Mouse (Mus musculus): ENCODE measurements around the gene Stk40. TPM values are rescaled to one million over a fixed set of nuclear protein-coding genes. Genes with fewer than 3 reads are reported as not detected.
"Not testable (repeated sequence)": the region's sequence is repeated elsewhere in the genome, so short reads cannot be mapped to it uniquely, and the experiment has no call there.

Gene Stk40
- polyA plus RNA-seq, 1 experiment from 2014 or later, result 26.7 TPM

- TF ChIP-seq EP300 (IDR thresholded peaks at IDR 0.05), result no peak
- TF ChIP-seq CTCF (IDR thresholded peaks at IDR 0.05), result no peak
- no peak for ATAC-seq
- Histone ChIP-seq H3K27ac (ENCODE audit: low read length) (no peak overlapping the region), H3K9ac (replicated peaks; ENCODE audit: low read depth) (no peak overlapping the region), H3K27me3 (replicated peaks; ENCODE audit: insufficient read depth, low read length) (no peaks in the 10 kb centered on the region), H3K4me3 (ENCODE audit: low read depth, low read length) (no peak overlapping the region), H3K36me3 (ENCODE audit: insufficient read depth, low read length) (peaks cover 39% of the 10 kb centered on the region), H3K4me2 (replicated peaks; ENCODE audit: low read depth, low read length) (no peak overlapping the region), H3K9me3 (ENCODE audit: low read length) (no peaks in the 10 kb centered on the region), H3K4me1 (ENCODE audit: insufficient read depth, low read depth, low read length) (peaks cover 6% of the 10 kb centered on the region; the same call in 1 of the 2 replicates)
- WGBS, result 75% methylated on average over 6 of the region's 6 CpGs
- DNase-seq (ENCODE audit: low spot score), result no peak
Observed at GRCm38 (mm10) chr4:126168851-126169250, 65.1 kb downstream of the Stk40 start.

- H3K9ac ChIP-seq (replicated peaks; ENCODE audit: low read depth); H3K4me3 ChIP-seq (ENCODE audit: low read depth, low read length); H3K9me3 ChIP-seq (ENCODE audit: low read length); H3K4me2 ChIP-seq (replicated peaks; ENCODE audit: low read depth, low read length); H3K4me1 ChIP-seq (ENCODE audit: insufficient read depth, low read depth, low read length); H3K27me3 ChIP-seq (replicated peaks; ENCODE audit: insufficient read depth, low read length): not testable (repeated sequence)
- 78% methylated on average over 5 of the region's 5 CpGs for WGBS
- Histone ChIP-seq H3K27ac (ENCODE audit: low read length) (0 out of 2 replicates have a peak overlapping the region, but pooled peaks have one; percentile 26), H3K36me3 (ENCODE audit: insufficient read depth, low read length) (peaks cover 52% of the 10 kb centered on the region)
- DNase-seq (ENCODE audit: low spot score) (peak; percentile 38), ATAC-seq (peak; percentile 49)
- peak; percentile 71 for TF ChIP-seq EP300 (IDR thresholded peaks at IDR 0.05)
Observed at GRCm38 (mm10) chr4:126170737-126171136, 67.0 kb downstream of the Stk40 start.

DNA sequence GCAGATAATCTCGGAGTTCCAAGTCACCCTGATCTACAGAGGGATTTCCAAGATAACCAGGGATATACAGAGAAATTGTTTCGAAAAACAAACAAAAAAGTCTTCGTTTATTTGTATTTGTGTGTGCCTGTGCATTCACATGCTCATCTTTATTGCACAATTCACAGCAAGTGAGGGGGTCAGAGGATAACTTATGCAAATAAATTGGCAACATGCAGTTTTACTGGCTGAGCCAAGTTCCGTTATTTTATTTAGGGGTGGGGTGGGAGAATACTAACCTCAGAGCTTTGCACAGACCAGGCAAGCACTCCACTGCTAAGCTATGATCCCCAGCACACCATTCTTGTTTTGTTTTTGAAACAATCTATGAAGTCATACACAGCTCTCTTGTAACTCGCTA lies 70.0 kb downstream of the Stk40 start:
- Histone ChIP-seq H3K4me2 (replicated peaks; ENCODE audit: low read depth, low read length) (no peak overlapping the region), H3K9ac (replicated peaks; ENCODE audit: low read depth) (no peak overlapping the region), H3K27me3 (replicated peaks; ENCODE audit: insufficient read depth, low read length) (no peaks in the 10 kb centered on the region), H3K4me3 (ENCODE audit: low read depth, low read length) (no peak overlapping the region), H3K36me3 (ENCODE audit: insufficient read depth, low read length) (peaks cover 54% of the 10 kb centered on the region), H3K4me1 (ENCODE audit: insufficient read depth, low read depth, low read length) (no peaks in the 10 kb centered on the region), H3K9me3 (ENCODE audit: low read length) (no peaks in the 10 kb centered on the region), H3K27ac (ENCODE audit: low read length) (no peak overlapping the region)
- WGBS, result 81% methylated on average over 5 of the region's 5 CpGs
- ATAC-seq (no peak), DNase-seq (ENCODE audit: low spot score) (peak; percentile 17)
- TF ChIP-seq CTCF (IDR thresholded peaks at IDR 0.05) (no peak), EP300 (IDR thresholded peaks at IDR 0.05) (no peak)

DNA sequence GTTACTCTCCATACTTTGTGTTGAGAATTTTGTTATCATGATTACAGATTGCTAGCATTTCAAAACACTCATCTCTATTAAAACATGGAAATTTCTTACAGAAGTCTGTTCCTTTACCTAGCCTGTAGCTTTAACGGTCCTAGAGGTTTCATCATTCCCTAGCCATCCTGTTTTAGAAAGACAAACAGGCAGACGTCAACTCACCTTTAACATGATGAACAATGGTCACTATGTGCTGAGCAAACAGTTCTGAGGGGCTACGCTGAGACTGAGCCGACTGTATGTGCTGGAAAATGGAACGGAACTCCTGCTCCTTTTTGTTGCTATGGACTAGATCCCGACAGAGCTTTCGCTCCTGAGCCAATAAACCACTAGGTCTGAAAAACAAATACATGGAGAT lies 72.2 kb downstream of the Stk40 start:
- ATAC-seq; H3K27ac ChIP-seq (ENCODE audit: low read length); H3K4me3 ChIP-seq (ENCODE audit: low read depth, low read length); H3K4me1 ChIP-seq (ENCODE audit: insufficient read depth, low read depth, low read length); H3K4me2 ChIP-seq (replicated peaks; ENCODE audit: low read depth, low read length); H3K9ac ChIP-seq (replicated peaks; ENCODE audit: low read depth); DNase-seq (ENCODE audit: low spot score); H3K9me3 ChIP-seq (ENCODE audit: low read length); H3K27me3 ChIP-seq (replicated peaks; ENCODE audit: insufficient read depth, low read length): not testable (repeated sequence)
- H3K36me3 ChIP-seq (ENCODE audit: insufficient read depth, low read length), result peaks cover 56% of the 10 kb centered on the region
- 78% methylated on average over 7 of the region's 7 CpGs for WGBS

- Histone ChIP-seq H3K9me3 (ENCODE audit: low read length) (no peaks in the 10 kb centered on the region), H3K36me3 (ENCODE audit: insufficient read depth, low read length) (peaks cover 25% of the 10 kb centered on the region), H3K4me2 (replicated peaks; ENCODE audit: low read depth, low read length) (no peak overlapping the region), H3K4me1 (ENCODE audit: insufficient read depth, low read depth, low read length) (no peaks in the 10 kb centered on the region; the same call in 1 of the 2 replicates), H3K9ac (replicated peaks; ENCODE audit: low read depth) (no peak overlapping the region), H3K27ac (ENCODE audit: low read length) (no peak overlapping the region), H3K4me3 (ENCODE audit: low read depth, low read length) (no peak overlapping the region), H3K27me3 (replicated peaks; ENCODE audit: insufficient read depth, low read length) (no peaks in the 10 kb centered on the region)
- DNase-seq (ENCODE audit: low spot score) (peak; percentile 88), ATAC-seq (peak; percentile 82)
- 45% methylated on average over 7 of the region's 7 CpGs for WGBS
- TF ChIP-seq EP300 (IDR thresholded peaks at IDR 0.05), result peak; percentile 35; the same call in 1 of the 2 replicates
- TF ChIP-seq CTCF (IDR thresholded peaks at IDR 0.05), result peak; percentile 94
Observed at GRCm38 (mm10) chr4:126181170-126181957, 77.6 kb downstream of the Stk40 start.

DNA sequence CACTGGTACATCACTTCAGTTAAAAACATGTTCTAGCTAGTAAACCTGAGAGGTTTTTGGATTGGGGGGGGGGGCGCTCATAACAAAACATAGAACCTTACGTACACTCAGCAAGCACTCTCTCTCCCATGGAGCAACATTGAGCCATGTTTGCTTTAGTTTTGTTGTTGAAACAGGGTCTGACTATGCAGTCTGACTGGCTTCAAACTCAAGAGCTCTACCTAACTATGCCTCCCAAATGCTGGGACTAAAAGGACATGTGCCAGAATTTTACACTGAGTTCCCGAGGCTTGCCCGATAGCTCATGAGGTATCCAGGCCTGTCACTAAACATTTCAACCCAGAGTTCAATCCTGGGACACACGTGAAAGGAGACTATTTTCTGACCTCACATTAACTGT lies 79.3 kb downstream of the Stk40 start:
- peak; percentile 72 for DNase-seq (ENCODE audit: low spot score)
- H3K27me3 ChIP-seq (replicated peaks; ENCODE audit: insufficient read depth, low read length), result no peaks in the 10 kb centered on the region
- no peaks in the 10 kb centered on the region; the same call in 1 of the 2 replicates for H3K4me1 ChIP-seq (ENCODE audit: insufficient read depth, low read depth, low read length)
- no peak overlapping the region for H3K4me3 ChIP-seq (ENCODE audit: low read depth, low read length)
- no peaks in the 10 kb centered on the region for H3K9me3 ChIP-seq (ENCODE audit: low read length)
- 0 out of 2 replicates have a peak, but pooled peaks cover 12% of the 10 kb centered on the region for H3K36me3 ChIP-seq (ENCODE audit: insufficient read depth, low read length)
- TF ChIP-seq CTCF (IDR thresholded peaks at IDR 0.05) (no peak), EP300 (IDR thresholded peaks at IDR 0.05) (no peak)
- WGBS, result 66% methylated on average over 5 of the region's 5 CpGs
- ATAC-seq, result peak; percentile 68
- no peak overlapping the region for H3K4me2 ChIP-seq (replicated peaks; ENCODE audit: low read depth, low read length)
- H3K27ac ChIP-seq (ENCODE audit: low read length), result peak overlapping the region; percentile 9; the same call in 1 of the 2 replicates
- H3K9ac ChIP-seq (replicated peaks; ENCODE audit: low read depth), result no peak overlapping the region
